Mouse (Mus musculus) bone marrow, adult 2 months (tissue): ENCODE data around the gene Hist2h2ac. TPM values are rescaled to one million over a fixed set of nuclear protein-coding genes. Genes with fewer than 3 reads are reported as not detected.

ENCODE experiments used
- H3K27ac ChIP-seq: fragments of 200-500 bp; 2 replicates; pipeline ENCODE4 v1.5.1; 2012; ENCODE audit warnings: low read depth, mild to moderate bottlenecking, control low read depth, inconsistent platforms, low read length; ENCODE audit not compliant: control insufficient read depth, poor library complexity, insufficient read depth
- H3K4me1 ChIP-seq: fragments of 200-500 bp; 2 replicates; pipeline ENCODE4 v1.6.1; 2011; ENCODE audit warnings: low read length; ENCODE audit not compliant: control insufficient read depth, insufficient read depth
- H3K4me3 ChIP-seq: fragments of 200-500 bp; replicated peaks from 2 replicates; pipeline ENCODE3; 2011; ENCODE audit warnings: mild to moderate bottlenecking, low read depth, low read length, control low read depth; ENCODE audit not compliant: control insufficient read depth
- CTCF ChIP-seq: fragments of 200-500 bp; IDR thresholded peaks from 2 replicates; pipeline ENCODE4 v1.5.1; 2011; ENCODE audit warnings: low read length, control low read depth; ENCODE audit not compliant: control insufficient read depth, insufficient read depth
- POLR2A ChIP-seq: fragments of 200-500 bp; IDR thresholded peaks from 2 replicates; pipeline ENCODE4 v1.6.1; 2011; ENCODE audit warnings: low read depth, mild to moderate bottlenecking, control low read depth, low read length, borderline replicate concordance; ENCODE audit not compliant: control insufficient read depth
- WGBS: fragments of 180-500 bp; shearing (Covaris S2); methylation state at CpG from one replicate; pipeline ENCODE4 v1.1.7; 2018; 5-methylcytosine and 5-hydroxymethylcytosine counted together
- polyA plus RNA-seq: library from polyadenylated mRNA; stranded (reverse); fragments of >200 nt; gene quantifications from 2 replicates; pipeline ENCODE4 v1.2.4, GENCODE M21; 2011; ENCODE audit warnings: low replicate concordance; ENCODE audit not compliant: missing spikeins, insufficient read depth, insufficient read length

The Hist2h2ac gene
- polyA plus RNA-seq, 1 experiment, result 25.1 TPM

GRCm38 (mm10) chr3:96263558-96264403 is 43.1 kb upstream of the Hist2h2ac start:
- WGBS, result under 1% methylated on average over 27 of the region's 27 CpGs
- peak overlapping the region; percentile 97 for H3K27ac ChIP-seq
- TF ChIP-seq POLR2A (no peak), CTCF (no peak)
- H3K4me3 ChIP-seq, result peak overlapping the region; percentile 57
- no peaks in the 10 kb centered on the region; the same call in 1 of the 2 replicates for H3K4me1 ChIP-seq

- TF ChIP-seq POLR2A (peak; percentile 100), CTCF (peak; percentile 26; the same call in 1 of the 2 replicates)
- Histone ChIP-seq H3K27ac (peak within 1 kb of the TSS; percentile 98), H3K4me1 (no peaks in the 10 kb centered on the region; the same call in 1 of the 2 replicates), H3K4me3 (peak within 1 kb of the TSS; percentile 74)
- WGBS, result under 1% methylated on average over 40 of the region's 40 CpGs
These were observed 42.4 kb upstream of the Hist2h2ac start, which contains the start of gene Hist2h4 for GRCm38 (mm10) chr3:96262979-96263550. Hist2h4 (minus strand) TSS chr3:96263311.

- under 1% methylated on average over 19 of the region's 19 CpGs for WGBS
- peak overlapping the region; percentile 74 for H3K4me3 ChIP-seq
- H3K4me1 ChIP-seq, result no peaks in the 10 kb centered on the region; the same call in 1 of the 2 replicates
- peak overlapping the region; percentile 98 for H3K27ac ChIP-seq
- TF ChIP-seq POLR2A (peak; percentile 56), CTCF (no peak; the same call in 1 of the 2 replicates)
These were observed 41.7 kb upstream of the Hist2h2ac start for GRCm38 (mm10) chr3:96262216-96262875.

GRCm38 (mm10) chr3:96261623-96262022 is 40.9 kb upstream of the Hist2h2ac start:
- peak overlapping the region; percentile 38 for H3K4me3 ChIP-seq
- no peaks in the 10 kb centered on the region; the same call in 1 of the 2 replicates for H3K4me1 ChIP-seq
- WGBS, result 49% methylated on average over 3 of the region's 3 CpGs
- TF ChIP-seq CTCF, result no peak
- TF ChIP-seq POLR2A, result no peak
- peak overlapping the region; percentile 98 for H3K27ac ChIP-seq

- TF ChIP-seq CTCF (no peak), POLR2A (no peak)
- H3K4me1 ChIP-seq, result no peaks in the 10 kb centered on the region; the same call in 1 of the 2 replicates
These were observed 39.5 kb upstream of the Hist2h2ac start for GRCm38 (mm10) chr3:96260220-96260619.

GRCm38 (mm10) chr3:96257190-96257589 is 36.5 kb upstream of the Hist2h2ac start:
- TF ChIP-seq POLR2A (no peak), CTCF (no peak)
- Histone ChIP-seq H3K4me3 (no peak overlapping the region), H3K4me1 (no peaks in the 10 kb centered on the region; the same call in 1 of the 2 replicates), H3K27ac (no peak overlapping the region)
- WGBS, result 76% methylated on average over 3 of the region's 3 CpGs

More at GRCm38 (mm10) chr3:96260220-96260619, 39.5 kb upstream of the Hist2h2ac start:
- 88% methylated on average over 5 of the region's 5 CpGs for WGBS
- Histone ChIP-seq H3K4me3 (no peak overlapping the region), H3K27ac (no peak overlapping the region)

GRCm38 (mm10) chr3:96255926-96256593 is 35.4 kb upstream of the Hist2h2ac start:
- Histone ChIP-seq H3K4me1 (peaks cover under 1% of the 10 kb centered on the region; the same call in 1 of the 2 replicates), H3K4me3 (no peak overlapping the region), H3K27ac (no peak overlapping the region)
- 46% methylated on average over 5 of the region's 5 CpGs for WGBS
- TF ChIP-seq POLR2A (no peak), CTCF (no peak)
